Mouse (Mus musculus) retina, postnatal 1 day (tissue): ENCODE measurements around the gene Rtel1.

Source experiments
- DNase-seq: peaks from one replicate; pipeline ENCODE4 v3.0.0-alpha.2; 2012

The Rtel1 gene

GRCm38 (mm10) chr2:181332542-181332941 lies 13.0 kb downstream of the Rtel1 start:
- DNase-seq, result no peak

DNA sequence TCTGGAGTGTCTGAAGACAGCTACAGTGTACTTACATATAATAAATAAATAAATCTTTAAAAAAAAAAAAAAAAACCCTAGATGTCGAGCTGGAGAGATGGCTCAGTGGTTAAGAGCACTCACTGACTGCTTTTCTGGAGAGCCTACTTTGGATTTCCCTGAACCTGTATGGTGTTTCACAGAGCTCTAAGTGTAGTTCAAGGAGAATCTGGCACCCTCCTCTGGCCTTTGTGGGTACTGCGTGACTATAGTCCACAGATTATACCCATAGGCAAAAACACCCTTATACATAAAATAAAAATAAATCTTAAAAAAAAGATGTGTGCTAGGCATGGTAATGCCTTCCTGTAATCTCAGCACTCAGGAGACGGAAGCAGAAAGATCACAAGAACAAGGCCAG lies 14.5 kb downstream of the Rtel1 start:
- DNase-seq, result peak; percentile 69

DNA sequence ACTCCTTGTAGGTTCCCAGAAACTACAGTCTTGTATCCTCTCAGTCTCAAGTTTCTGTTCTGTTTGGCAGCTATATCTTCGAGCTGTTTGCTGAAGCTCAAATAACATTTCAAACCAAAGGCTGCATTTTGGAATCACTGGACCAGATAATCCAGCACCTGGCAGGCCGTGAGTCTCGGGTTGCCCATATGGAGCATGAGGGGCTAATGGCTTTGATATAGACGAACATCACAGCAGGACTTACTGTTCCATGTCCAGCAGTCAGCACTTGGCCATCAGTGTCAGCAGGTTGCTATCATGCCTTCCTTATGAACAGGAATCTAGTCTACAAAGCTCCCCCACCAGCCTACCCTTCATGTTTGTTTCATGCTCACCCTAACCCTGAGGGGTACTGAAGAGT lies 20.9 kb downstream of the Rtel1 start:
- no peak for DNase-seq

DNA sequence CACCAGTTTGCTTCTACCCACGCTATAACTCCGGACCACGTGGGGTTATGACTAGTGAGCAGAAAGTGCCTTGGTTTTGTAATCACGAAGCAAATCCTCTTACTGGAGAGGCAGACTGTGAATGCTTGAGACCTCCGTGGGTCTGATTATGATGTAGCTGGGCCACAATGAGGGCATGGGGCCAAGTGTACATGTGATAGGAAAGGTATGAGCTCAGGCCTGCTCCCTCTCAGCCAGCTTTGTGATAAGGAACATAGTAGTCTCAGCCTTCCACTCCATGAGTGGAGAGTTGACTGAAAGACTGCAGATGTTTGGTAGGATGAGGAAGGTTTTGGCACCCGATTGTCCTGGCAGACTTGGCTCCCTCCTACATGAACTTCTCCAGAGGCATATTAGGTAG lies 23.2 kb downstream of the Rtel1 start:
- DNase-seq, result no peak

DNA sequence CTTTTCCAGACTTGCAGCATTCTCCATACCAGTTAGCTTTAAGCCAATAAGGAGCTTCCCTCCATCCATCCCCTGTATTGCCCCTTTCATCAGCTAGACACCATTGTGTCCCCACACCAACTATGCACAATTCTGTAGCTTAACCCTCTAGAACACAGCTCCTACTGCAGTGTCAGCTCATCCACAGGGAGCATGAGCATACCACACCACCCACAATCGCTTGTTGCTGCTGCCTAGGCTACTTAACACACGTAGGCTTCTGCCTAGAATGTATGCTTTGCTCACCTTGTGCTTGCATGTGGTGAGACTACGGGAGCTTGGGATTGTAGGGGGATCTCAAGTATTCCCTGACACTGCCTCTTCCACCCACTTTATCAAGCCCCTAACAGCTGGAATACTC lies 37.2 kb downstream of the Rtel1 start:
- DNase-seq, result no peak

DNA sequence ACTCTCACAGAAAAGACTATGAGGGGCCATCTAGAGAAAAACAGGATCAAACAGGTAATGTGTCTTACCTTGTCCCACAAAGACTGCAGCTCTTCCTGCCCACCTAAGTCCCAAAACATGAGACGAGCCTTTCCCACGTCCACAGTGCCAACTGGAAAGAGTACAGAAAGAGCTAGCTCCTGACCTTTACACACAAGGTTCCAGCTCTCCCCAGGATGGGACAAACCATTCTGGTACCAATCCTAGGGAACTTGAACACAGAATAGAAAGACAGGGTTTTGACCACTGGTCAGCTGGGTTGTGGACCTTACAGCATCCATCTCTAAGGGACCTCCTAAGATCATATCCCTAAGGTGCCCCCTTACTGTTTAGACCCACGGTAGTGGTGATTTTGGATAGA lies 44.4 kb downstream of the Rtel1 start:
- DNase-seq, result no peak

DNA sequence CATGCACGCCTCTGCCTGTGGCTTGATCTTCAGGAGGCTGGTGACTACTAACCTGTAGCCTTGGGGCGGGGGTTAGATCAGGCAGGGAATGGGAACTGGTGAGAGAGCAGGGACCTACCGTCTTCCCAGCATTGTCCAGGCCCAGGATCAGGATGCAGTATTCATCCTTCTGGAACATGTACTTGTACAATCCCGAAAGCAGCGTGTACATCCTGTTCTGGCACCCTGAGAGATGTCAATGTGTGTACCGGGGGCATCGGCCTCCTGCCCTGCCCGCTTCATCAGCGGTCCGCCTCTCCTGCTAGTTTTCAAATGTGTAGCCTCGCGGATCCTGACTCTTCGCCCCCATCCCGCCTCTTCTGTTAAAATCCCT lies 44.9 kb downstream of the Rtel1 start:
- no peak for DNase-seq

DNA sequence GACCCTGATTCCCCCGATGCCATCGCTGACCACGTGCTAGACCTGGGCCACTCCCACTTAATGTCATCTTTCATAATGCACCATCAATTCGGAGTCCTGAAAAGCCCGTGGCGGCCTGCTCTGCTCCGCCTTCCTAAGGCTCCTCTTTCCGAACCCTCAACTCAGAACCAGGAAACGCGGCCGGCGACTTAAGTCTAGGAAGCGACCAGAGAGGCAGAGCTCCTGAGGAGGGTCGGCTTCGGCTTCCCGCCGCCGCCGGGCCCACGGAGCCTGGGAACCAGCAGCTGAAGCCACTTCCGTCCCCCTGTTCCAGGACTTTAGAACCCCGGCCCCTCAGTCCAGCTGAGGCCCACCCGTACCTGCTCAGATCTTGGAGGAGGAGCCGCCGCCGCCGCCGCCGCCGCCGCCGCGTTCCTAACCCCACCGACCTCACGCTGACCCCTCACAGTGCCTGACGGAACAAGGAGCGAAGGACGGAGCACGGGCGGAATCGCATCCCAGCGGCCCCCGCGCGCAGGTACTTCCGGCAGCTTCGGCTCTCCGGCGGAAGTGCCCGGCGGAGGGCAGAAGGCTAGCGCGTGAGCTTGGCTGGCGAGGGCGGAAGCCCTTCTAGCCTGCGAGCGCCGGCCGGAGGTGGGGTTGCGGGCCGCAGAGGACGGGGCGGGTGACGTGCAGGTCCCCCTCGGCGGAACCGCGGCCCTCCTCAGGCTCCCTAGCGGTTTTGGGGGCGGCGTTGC lies 45.5 kb downstream of the Rtel1 start, which contains the start of the genes Zgpat and Arfrp1:
TSS of gene Zgpat (plus strand) at position 69 of the 737 bp plus-strand sequence.
TSS of gene Arfrp1 (minus strand) at position 545 of the 737 bp plus-strand sequence.
- DNase-seq, result peak; percentile 94

DNA sequence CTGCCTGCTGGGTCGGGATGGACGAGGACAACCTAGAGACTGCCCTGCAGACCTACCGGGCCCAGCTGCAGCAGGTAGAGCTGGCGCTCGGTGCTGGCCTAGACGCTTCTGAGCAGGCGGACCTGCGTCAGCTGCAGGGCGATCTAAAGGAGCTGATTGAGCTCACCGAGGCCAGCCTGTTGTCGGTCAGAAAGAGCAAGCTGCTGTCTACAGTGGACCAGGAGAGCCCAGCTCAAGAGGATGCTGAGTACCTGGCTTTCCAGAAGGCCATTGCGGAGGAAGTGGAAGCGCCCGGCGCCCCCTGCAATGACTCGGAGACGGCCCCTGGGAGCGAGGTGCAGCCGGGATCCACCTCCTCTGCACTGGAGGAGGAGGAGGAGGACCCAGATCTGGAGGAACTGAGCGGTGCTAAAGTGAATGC lies 46.1 kb downstream of the Rtel1 start:
- DNase-seq, result no peak

DNA sequence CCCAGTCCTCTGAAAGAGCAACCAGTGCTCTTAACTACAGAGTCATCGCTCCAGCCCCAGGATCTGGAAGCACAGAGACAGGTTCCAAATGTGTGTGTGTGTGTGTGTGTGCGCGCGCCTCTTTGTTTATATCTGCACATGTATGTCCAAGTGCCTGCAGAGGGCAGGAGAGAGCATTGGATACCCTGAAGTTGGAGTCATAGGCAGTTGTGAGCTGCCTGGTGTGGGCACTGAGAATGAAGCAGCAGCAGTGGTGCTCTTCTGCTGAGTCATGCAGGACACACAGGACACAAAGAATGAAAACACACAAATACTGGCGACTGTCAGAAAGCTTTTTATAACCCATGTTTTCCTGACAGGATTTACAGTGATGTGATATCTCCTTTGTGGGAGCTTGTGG lies 50.5 kb downstream of the Rtel1 start:
- peak; percentile 4 for DNase-seq

- peak; percentile 49 for DNase-seq
Observed at GRCm38 (mm10) chr2:181375787-181376186, 56.2 kb downstream of the Rtel1 start.

DNA sequence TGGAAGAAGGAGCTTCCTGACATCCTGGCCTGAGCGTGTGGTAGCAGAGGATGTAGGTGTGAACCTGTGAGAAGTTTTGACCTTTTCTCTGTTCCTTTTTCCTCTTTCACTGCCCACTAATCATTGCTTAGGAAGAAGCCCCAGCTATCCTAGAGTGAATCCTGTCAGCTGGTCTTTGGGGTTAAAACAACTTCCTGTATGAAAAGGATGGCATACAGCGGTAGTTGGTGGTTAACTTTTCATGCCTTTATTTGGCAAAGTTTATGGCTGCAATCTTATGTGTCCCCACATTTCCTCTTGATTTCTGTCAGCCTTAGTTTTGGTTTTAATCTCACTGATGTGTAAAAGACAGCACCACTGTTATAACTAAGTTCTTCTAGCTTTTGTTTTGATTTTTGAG lies 57.7 kb downstream of the Rtel1 start:
- no peak for DNase-seq

- DNase-seq, result no peak
Observed at GRCm38 (mm10) chr2:181378701-181379100, 59.2 kb downstream of the Rtel1 start.

- no peak for DNase-seq
Observed at GRCm38 (mm10) chr2:181379778-181380177, 60.2 kb downstream of the Rtel1 start, which contains the start of gene Lime1. Lime1 (plus strand) TSS chr2:181380078.

GRCm38 (mm10) chr2:181380251-181380650 lies 60.7 kb downstream of the Rtel1 start:
- no peak for DNase-seq

GRCm38 (mm10) chr2:181381107-181381506 lies 61.6 kb downstream of the Rtel1 start:
- DNase-seq, result no peak

DNA sequence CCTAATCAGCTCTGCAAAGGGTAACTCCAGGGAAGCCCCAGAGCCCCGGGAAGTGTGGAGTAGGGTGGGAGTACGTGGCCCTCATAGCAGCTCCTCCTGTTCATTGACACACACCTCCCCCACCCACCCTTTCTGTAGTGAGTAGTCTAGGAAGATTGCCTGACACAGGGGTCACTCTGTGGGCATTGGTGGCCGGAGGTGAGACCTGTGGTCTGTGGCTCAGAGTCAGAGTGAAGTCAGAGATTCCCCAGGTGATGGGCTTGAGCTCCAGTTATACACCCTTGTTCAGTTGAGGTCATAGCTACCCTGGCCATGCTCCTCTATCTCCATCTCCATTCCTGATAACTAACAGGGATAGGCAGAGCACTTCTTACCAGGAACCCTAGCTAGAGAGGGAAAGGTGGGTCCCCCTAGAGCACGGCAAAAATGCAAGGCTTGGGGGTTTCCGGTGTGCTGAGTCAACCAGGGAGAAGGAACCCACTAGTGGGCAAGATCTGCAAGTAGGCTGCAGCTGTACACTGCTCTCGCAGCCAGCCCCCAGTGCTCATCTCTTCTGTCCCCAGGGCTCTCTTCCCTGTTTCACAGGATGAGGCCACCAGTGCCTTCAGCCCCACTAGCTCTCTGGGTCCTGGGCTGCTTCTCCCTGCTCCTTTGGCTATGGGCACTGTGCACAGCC lies 62.2 kb downstream of the Rtel1 start:
- no peak for DNase-seq

DNA sequence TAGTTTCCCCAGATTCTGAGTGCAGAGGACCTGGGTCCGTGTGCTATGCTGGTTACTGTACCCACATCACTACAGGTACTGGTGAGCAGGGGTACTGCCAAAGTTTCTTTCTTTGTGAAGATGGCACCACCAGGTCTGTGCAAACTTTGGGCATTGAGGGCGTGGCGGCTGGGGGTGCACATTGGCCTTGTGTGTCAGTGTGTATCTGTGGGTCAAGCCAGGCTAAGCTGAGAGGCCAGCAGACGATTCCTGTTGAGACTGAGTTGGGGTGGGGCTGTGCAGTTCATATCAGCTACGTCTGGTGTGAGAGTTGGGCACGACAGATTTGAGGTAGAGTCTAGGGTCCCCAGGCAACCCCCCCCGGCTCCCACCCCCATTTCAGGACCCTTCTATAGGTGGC lies 64.9 kb downstream of the Rtel1 start:
- no peak for DNase-seq

DNA sequence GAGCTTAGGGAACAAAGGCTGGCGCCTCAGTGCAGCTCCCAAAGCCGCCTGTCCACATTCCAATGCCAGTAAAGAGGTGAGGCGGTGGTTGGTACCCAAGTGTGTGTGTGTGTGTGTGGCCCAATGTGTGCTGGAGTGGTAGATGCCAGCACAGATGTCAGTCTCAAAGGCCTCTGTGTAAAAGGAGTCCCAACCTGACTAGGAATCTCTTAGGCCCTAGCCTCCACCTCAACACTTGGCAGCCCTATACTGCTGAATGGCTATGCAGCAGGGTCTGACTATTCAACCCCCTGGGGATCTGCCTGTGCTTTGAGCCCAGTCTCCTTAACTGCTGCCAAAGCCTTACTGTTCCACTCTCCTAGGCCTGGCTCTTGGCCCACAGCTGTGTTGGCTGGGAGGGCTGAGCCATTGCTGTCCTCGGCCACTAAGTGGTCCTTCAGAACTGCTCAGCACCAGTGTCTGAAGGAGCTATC lies 65.4 kb downstream of the Rtel1 start:
- DNase-seq, result no peak

GRCm38 (mm10) chr2:181385885-181386284 lies 66.3 kb downstream of the Rtel1 start:
- no peak for DNase-seq

- no peak for DNase-seq
Observed at GRCm38 (mm10) chr2:181386663-181387210, 67.2 kb downstream of the Rtel1 start.

GRCm38 (mm10) chr2:181390136-181390870 lies 70.8 kb downstream of the Rtel1 start:
- DNase-seq, result no peak

DNA sequence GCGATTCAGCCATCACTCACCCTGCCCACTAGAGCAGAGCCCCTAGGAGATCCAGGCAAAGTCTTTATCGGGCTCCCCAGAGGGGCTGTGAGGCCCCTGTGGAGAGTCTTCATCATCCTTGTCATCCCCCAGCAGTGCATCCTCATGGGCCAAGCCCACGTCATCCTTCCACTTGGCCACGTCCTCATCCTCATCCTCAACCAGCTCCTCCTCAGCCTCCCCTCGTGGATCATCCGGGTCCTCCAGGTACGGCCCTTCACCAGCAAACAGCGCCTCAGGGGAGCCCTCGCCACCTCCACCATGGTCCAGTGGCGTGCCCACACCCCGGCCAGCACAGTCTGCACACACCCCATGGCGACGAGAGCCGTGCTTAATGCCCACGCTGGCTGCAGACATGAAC lies 71.5 kb downstream of the Rtel1 start:
- DNase-seq, result no peak
